Mouse (Mus musculus) liver, adult 2 months (tissue): ENCODE data around the gene Cldn14. TPM values are rescaled to one million over a fixed set of nuclear protein-coding genes. Genes with fewer than 3 reads are reported as not detected.
"Not testable (repeated sequence)": the region's sequence is repeated elsewhere in the genome, so short reads cannot be mapped to it uniquely, and the experiment has no call there.

Experiments used
- DNase-seq: peaks from one replicate; pipeline ENCODE4 v3.0.0-alpha.2; 2011; ENCODE audit warnings: low read depth, low spot score; ENCODE audit errors: extremely low read depth
- H3K27ac ChIP-seq: fragments of 200-500 bp; replicated peaks from 2 replicates; pipeline ENCODE4 v1.5.1; 2012; ENCODE audit warnings: low read depth, mild to moderate bottlenecking, control low read depth, inconsistent platforms, low read length; ENCODE audit not compliant: insufficient read depth
- H3K27me3 ChIP-seq: fragments of 200-500 bp; 2 replicates; pipeline ENCODE4 v1.6.1; 2012; ENCODE audit warnings: mild to moderate bottlenecking, moderate library complexity, low read length, inconsistent platforms; ENCODE audit not compliant: control insufficient read depth, insufficient read depth
- H3K36me3 ChIP-seq: fragments of 200-500 bp; 2 replicates; pipeline ENCODE4 v1.6.1; 2012; ENCODE audit warnings: low read length, inconsistent platforms; ENCODE audit not compliant: control insufficient read depth, insufficient read depth
- H3K4me1 ChIP-seq: fragments of 200-500 bp; 2 replicates; pipeline ENCODE4 v1.6.1; 2011; ENCODE audit warnings: low read length; ENCODE audit not compliant: control insufficient read depth, insufficient read depth
- H3K4me3 ChIP-seq: fragments of 200-500 bp; 2 replicates; pipeline ENCODE4 v1.5.1; 2011; ENCODE audit warnings: low read depth, mild to moderate bottlenecking, control low read depth, low read length, moderate library complexity; ENCODE audit not compliant: insufficient read depth
- H3K79me2 ChIP-seq: fragments of 200-500 bp; 2 replicates; pipeline ENCODE4 v1.6.1; 2012; ENCODE audit warnings: inconsistent platforms, mild to moderate bottlenecking, low read length, moderate library complexity; ENCODE audit not compliant: control insufficient read depth, insufficient read depth
- H3K9ac ChIP-seq: fragments of 200-500 bp; 2 replicates; pipeline ENCODE4 v1.6.1; 2012; ENCODE audit warnings: low read depth, mild to moderate bottlenecking, control low read depth, inconsistent platforms, low read length
- CTCF ChIP-seq: fragments of 200-500 bp; IDR thresholded peaks from 2 replicates; pipeline ENCODE4 v1.5.1; 2011; ENCODE audit warnings: low read depth, low read length, control low read depth
- POLR2A ChIP-seq: fragments of 200-500 bp; IDR thresholded peaks from 2 replicates; pipeline ENCODE4 v1.6.1; 2011; ENCODE audit warnings: low read length, control low read depth; ENCODE audit not compliant: insufficient read depth; ENCODE audit errors: extremely low read depth
- WGBS: fragments of 180-500 bp; shearing (Covaris S2); methylation state at CpG from one replicate; pipeline ENCODE4 v1.1.7; 2018; 5-methylcytosine and 5-hydroxymethylcytosine counted together
- polyA plus RNA-seq: library from polyadenylated mRNA; depleted of rRNA; stranded (reverse); fragments of >200 nt; gene quantifications from 2 replicates; pipeline ENCODE4 v1.2.3, GENCODE M21; 2012
- total RNA-seq: library from RNA; depleted of rRNA; stranded (reverse); fragments of >200 nt; gene quantifications from 2 replicates; pipeline ENCODE4 v1.2.3, GENCODE M21; 2014

Cldn14 gene
- total and polyA plus RNA-seq, 2 experiments = 8.4 to 37.4 TPM

- no peak for TF ChIP-seq POLR2A
- TF ChIP-seq CTCF = no peak
- H3K9ac ChIP-seq = no peak overlapping the region
- H3K27me3 ChIP-seq = no peaks in the 10 kb centered on the region
- no peaks in the 10 kb centered on the region for H3K4me1 ChIP-seq
- 85% methylated on average over 6 of the region's 6 CpGs for WGBS
- H3K36me3 ChIP-seq = no peaks in the 10 kb centered on the region
- no peak overlapping the region for H3K27ac ChIP-seq
- DNase-seq = no peak
- no peaks in the 10 kb centered on the region for H3K79me2 ChIP-seq
- H3K4me3 ChIP-seq = no peak overlapping the region
Observed at GRCm38 (mm10) chr16:94001366-94001765, 7.3 kb downstream of the Cldn14 start.

DNA sequence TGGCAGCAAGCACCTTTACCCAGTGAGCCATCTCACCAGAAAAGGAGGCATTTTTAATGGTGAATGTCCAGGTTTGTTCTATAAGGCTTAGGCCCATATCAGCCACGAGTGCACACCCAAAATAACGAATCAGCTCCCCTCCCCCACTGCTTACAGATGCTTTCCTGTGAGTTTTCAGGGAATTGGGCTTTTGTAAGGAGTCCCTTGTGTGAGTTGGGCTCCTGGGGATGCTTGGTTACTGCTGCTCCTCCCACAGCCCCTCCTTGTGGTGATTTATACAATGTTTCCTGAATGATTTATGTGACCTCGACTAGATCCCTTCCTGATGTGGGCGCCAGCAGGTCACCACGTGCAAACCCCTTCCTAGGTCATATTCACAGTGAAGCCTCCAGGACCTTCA is 9.7 kb downstream of the Cldn14 start:
- Histone ChIP-seq H3K4me1 (no peaks in the 10 kb centered on the region), H3K4me3 (no peak overlapping the region), H3K36me3 (no peaks in the 10 kb centered on the region), H3K79me2 (no peaks in the 10 kb centered on the region), H3K9ac (no peak overlapping the region), H3K27ac (no peak overlapping the region), H3K27me3 (no peaks in the 10 kb centered on the region)
- TF ChIP-seq POLR2A (no peak), CTCF (no peak)
- no peak for DNase-seq
- WGBS = 58% methylated on average over 5 of the region's 5 CpGs

DNA sequence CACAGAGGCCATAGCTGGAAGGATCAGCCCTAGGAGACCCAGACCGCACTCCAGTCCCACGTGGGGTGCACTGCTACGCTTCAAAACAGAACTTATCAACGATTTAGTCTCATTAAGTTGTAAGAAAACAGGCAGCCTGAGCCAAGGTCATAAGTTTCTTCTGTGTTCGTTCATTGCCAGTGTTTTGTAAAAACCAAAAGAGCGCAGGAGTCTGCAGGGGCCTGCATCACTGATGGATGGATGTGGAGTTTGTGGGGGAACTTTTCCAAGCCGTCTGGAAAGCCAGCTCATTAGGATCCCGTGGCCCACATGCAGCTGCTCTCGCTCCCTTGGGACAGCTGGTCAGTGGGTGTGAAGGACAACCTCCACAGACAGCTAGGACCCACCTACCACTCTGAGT is 25.1 kb downstream of the Cldn14 start:
- no peaks in the 10 kb centered on the region for H3K27me3 ChIP-seq
- no peak for DNase-seq
- no peaks in the 10 kb centered on the region for H3K36me3 ChIP-seq
- 83% methylated on average over 9 of the region's 9 CpGs for WGBS
- no peak overlapping the region for H3K9ac ChIP-seq
- H3K27ac ChIP-seq = no peak overlapping the region
- TF ChIP-seq POLR2A (no peak), CTCF (no peak)
- no peak overlapping the region for H3K4me3 ChIP-seq
- H3K4me1 ChIP-seq = no peaks in the 10 kb centered on the region
- H3K79me2 ChIP-seq = no peaks in the 10 kb centered on the region

DNA sequence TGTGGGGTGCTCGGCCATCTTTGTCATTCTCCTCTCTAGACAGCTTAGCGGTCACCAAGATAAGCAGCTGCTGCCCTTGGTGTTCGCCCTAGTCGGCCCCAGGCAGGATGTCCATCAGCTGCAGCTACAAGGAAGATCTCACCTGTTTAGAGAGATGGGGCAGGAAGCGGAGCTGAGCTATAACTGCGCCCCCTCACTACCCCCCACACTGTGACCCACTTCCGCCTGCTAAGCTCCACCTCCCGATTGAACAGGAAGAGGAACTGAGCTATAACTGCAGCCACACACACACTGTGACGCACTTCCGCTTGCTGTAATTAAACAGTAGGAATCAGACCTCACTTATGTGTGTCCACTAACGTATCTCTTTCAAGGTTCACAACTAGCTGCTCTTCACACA is 26.3 kb downstream of the Cldn14 start:
- no peak for DNase-seq
- no peaks in the 10 kb centered on the region for H3K4me1 ChIP-seq

GRCm38 (mm10) chr16:93981190-93981841 is 27.3 kb downstream of the Cldn14 start:
- Histone ChIP-seq H3K79me2 (no peaks in the 10 kb centered on the region), H3K36me3 (no peaks in the 10 kb centered on the region), H3K27ac (no peak overlapping the region), H3K27me3 (no peaks in the 10 kb centered on the region), H3K4me3 (no peak overlapping the region), H3K9ac (no peak overlapping the region), H3K4me1 (no peaks in the 10 kb centered on the region)
- DNase-seq = no peak
- 85% methylated on average over 15 of the region's 15 CpGs for WGBS
- TF ChIP-seq CTCF = no peak
- no peak for TF ChIP-seq POLR2A

More for the DNA sequence above, 26.3 kb downstream of the Cldn14 start:
- Histone ChIP-seq H3K36me3 (no peaks in the 10 kb centered on the region), H3K9ac (no peak overlapping the region), H3K79me2 (no peaks in the 10 kb centered on the region), H3K27ac (no peak overlapping the region), H3K27me3 (no peaks in the 10 kb centered on the region), H3K4me3 (no peak overlapping the region)
- TF ChIP-seq POLR2A (no peak), CTCF (no peak)
- 77% methylated on average over 11 of the region's 11 CpGs for WGBS

- DNase-seq, H3K4me3 ChIP-seq, H3K36me3 ChIP-seq, H3K27me3 ChIP-seq, H3K79me2 ChIP-seq, H3K9ac ChIP-seq, H3K27ac ChIP-seq, H3K4me1 ChIP-seq: not testable (repeated sequence)
- WGBS = 82% methylated on average over 3 of the region's 3 CpGs
Observed at GRCm38 (mm10) chr16:93980338-93980737, 28.3 kb downstream of the Cldn14 start.
